Mouse (Mus musculus) heart, postnatal 0 days (tissue): ENCODE measurements at regions not wholly inside any gene's neighbourhood (a gene's known extent, or its start where the extent isn't known, plus 50 kb on each side); places are given as distances from the start of the nearest gene placed in this dataset.

ENCODE experiments used
- ATAC-seq: fragments of 200-750 bp; cut with Nextera tagmentation; 2 replicates; pipeline ENCODE4 v1.8.0; 2017; ENCODE audit warnings: low read depth, moderate number of reproducible peaks, moderate library complexity; ENCODE audit not compliant: insufficient read depth
- DNase-seq: peaks from one replicate; pipeline ENCODE4 v3.0.0-alpha.2; 2016; ENCODE audit warnings: low spot score
- H3K27ac ChIP-seq: fragments of 300-500 bp; sonication (generic); 2 replicates; pipeline ENCODE4 v1.5.1; 2014; ENCODE audit warnings: low read depth, mild to moderate bottlenecking
- H3K27me3 ChIP-seq: fragments of 300-500 bp; sonication (generic); 2 replicates; pipeline ENCODE4 v1.6.1; 2014; ENCODE audit warnings: low read length, mixed read lengths; ENCODE audit not compliant: control insufficient read depth, insufficient read depth
- H3K36me3 ChIP-seq: fragments of 300-500 bp; sonication (generic); replicated peaks from 2 replicates; pipeline ENCODE4 v1.6.1; 2014; ENCODE audit warnings: low read length, mixed read lengths; ENCODE audit not compliant: control insufficient read depth, insufficient read depth
- H3K4me1 ChIP-seq: fragments of 300-500 bp; sonication (generic); 2 replicates; pipeline ENCODE4 v1.6.1; 2014; ENCODE audit warnings: antibody characterized with exemption; ENCODE audit not compliant: control insufficient read depth, insufficient read depth
- H3K4me2 ChIP-seq: fragments of 300-500 bp; sonication (generic); 2 replicates; pipeline ENCODE4 v1.6.1; 2014; ENCODE audit warnings: low read depth, mild to moderate bottlenecking, low read length, moderate library complexity
- H3K4me3 ChIP-seq: fragments of 300-500 bp; sonication (generic); 2 replicates; pipeline ENCODE4 v1.5.1; 2014; ENCODE audit warnings: low read depth, low read length
- H3K9ac ChIP-seq: fragments of 300-500 bp; sonication (generic); replicated peaks from 2 replicates; pipeline ENCODE4 v1.6.1; 2014; ENCODE audit warnings: low read depth, low read length, mixed read lengths
- H3K9me3 ChIP-seq: fragments of 300-500 bp; sonication (generic); replicated peaks from 2 replicates; pipeline ENCODE4 v1.6.1; 2016; ENCODE audit warnings: low read length; ENCODE audit not compliant: control insufficient read depth
- CTCF ChIP-seq: IDR thresholded peaks from 2 replicates; pipeline ENCODE4 v1.5.1; 2016; ENCODE audit warnings: antibody characterized with exemption, control low read depth, low read depth
- EP300 ChIP-seq: IDR thresholded peaks from 2 replicates; pipeline ENCODE4 v1.6.1; 2016; ENCODE audit warnings: antibody characterized with exemption, low read depth
- WGBS: fragments of 180-500 bp; shearing (Covaris S2); extraction: QIAGEN DNeasy Blood & Tissue Kit; methylation state at CpG from one replicate; pipeline ENCODE4 v1.1.7; 2014; 5-methylcytosine and 5-hydroxymethylcytosine counted together
- microRNA counts: library from miRNA; unstranded; fragments of <30 nt; microRNA quantifications from one replicate; lab custom pipeline; 2015
- microRNA-seq: library from miRNA; unstranded; fragments of <30 nt; microRNA quantifications from one replicate; pipeline ENCODE4, GENCODE M21; 2016

DNA sequence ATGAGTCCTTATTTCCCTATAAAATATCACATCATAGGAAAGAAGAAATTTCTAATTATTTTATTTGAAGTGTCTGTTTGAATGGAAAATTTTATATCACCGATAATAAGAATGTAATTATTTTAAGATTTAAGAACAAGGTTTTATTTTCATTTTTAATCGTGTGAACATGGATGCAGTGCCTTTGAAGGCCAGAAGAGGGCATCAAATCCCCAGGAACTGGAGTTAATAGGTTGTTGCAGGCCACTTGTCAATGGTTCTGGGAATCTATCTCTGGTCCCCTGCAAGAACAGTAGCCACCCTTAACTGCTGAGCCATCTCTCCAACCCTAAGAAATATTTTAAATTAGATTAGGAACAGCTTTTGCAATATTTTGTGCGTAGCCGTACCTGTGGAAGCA, 66.5 kb upstream of the 4933415F23Rik start:
- Histone ChIP-seq H3K27ac (no peak overlapping the region), H3K9ac (no peak overlapping the region), H3K27me3 (no peaks in the 10 kb centered on the region), H3K36me3 (no peaks in the 10 kb centered on the region), H3K4me3 (no peak overlapping the region), H3K4me1 (no peaks in the 10 kb centered on the region), H3K4me2 (no peak overlapping the region), H3K9me3 (no peaks in the 10 kb centered on the region; the same call in 1 of the 2 replicates)
- TF ChIP-seq EP300 (no peak), CTCF (peak; percentile 39)
- ATAC-seq (no peak), DNase-seq (no peak)
- WGBS: 86% methylated on average over 4 of the region's 4 CpGs

DNA sequence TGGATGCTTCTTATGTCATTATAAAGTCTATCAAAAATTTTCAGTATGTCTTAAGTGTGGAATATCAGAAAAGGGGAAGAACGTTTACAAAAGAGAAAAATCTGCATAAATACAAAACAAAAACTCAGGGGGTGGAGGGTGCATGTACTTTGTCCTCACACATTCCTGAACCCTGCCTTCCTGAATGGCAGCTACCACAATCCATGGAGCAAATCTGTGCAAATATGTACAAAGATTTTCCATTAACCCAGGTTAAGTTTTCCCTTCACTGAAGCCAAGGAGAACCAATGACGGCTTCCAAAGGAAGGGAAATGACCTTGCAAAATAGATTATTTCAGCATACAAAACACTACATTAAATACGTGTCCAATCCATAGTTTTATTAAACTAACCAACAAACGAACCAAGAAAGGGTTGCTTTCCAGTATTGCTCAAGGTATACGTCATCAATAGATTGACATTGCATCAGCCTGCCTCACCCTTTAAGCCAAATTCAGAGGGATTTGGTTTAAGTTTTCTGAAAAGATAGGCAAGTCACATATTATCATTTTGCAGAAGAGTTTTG, 61.4 kb upstream of the 4933415F23Rik start:
- TF ChIP-seq CTCF (no peak), EP300 (no peak)
- no peak for ATAC-seq
- Histone ChIP-seq H3K4me1 (no peaks in the 10 kb centered on the region), H3K9ac (no peak overlapping the region), H3K9me3 (no peaks in the 10 kb centered on the region), H3K36me3 (no peaks in the 10 kb centered on the region), H3K4me3 (no peak overlapping the region), H3K27me3 (no peaks in the 10 kb centered on the region), H3K4me2 (no peak overlapping the region), H3K27ac (no peak overlapping the region)
- no peak for DNase-seq
- 80% methylated on average over 5 of the region's 5 CpGs for WGBS

DNA sequence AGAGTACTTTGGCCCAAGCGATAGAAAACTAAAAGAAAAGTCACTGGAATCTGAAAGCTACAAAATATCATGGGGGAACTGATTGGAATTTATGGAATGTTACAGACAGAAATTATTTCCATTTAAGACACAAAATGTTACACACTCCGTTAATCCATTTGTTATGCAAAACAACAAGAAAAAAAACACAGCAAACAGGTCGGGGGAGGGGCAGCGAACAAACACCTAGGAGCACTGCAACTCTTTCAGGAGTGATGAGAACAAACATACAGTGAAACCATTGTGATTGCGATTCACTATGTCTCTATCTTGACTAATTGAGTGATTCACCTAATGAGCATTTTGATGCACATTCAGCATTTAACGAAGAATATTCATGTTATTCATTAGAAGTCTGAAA, 60.7 kb upstream of the 4933415F23Rik start:
- Histone ChIP-seq H3K27me3 (no peaks in the 10 kb centered on the region), H3K9me3 (no peaks in the 10 kb centered on the region), H3K4me2 (no peak overlapping the region), H3K4me1 (no peaks in the 10 kb centered on the region), H3K27ac (no peak overlapping the region), H3K9ac (no peak overlapping the region), H3K4me3 (no peak overlapping the region), H3K36me3 (no peaks in the 10 kb centered on the region)
- TF ChIP-seq EP300 (no peak), CTCF (no peak)
- DNase-seq (no peak), ATAC-seq (no peak)
- 80% methylated on average over 6 of the region's 6 CpGs for WGBS

MicroRNAs in the stretch of these regions (microRNA counts, 519-probe panel; counts per million panel counts)
- microRNA mmu-miR-30a (lab: Ali Mortazavi, UCI) (7,042 counts per million, percentile 84 among the panel's probes with 10 or more counts), microRNA mmu-miR-30c (lab: Ali Mortazavi, UCI) (5,733 counts per million, percentile 75 among the panel's probes with 10 or more counts)

Small RNA genes in the stretch of these regions (microRNA-seq; reads per million reads assigned to microRNA genes)
- gene Mir30a (28,154 reads per million, percentile 98 among the genes with 10 or more reads in this experiment), gene Mir30c-2 (97.5 reads per million, percentile 55 among the genes with 10 or more reads in this experiment)
